Mouse (Mus musculus): ENCODE results near the gene Dtymk.
"Not testable (repeated sequence)": the region's sequence is repeated elsewhere in the genome, so short reads cannot be mapped to it uniquely, and the experiment has no call there.

Dtymk gene

DNA sequence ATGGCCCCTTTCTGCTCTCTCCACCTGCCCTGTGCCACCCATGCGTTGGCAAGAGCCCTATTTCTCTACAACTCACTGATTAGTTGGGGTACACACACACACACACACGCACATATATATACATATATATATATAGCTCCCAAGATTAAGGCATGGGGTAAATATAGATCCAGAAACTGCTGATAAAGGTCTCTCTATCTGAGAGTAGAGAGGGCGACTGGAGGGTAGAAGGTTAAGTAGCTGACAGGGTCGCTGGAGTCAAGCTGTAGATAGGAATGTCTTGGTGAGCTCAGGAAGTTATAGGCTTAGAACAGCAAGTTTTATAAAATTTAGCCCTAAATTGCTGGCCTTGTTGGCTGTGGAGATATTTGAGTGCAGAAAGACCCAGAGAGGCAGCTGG is 3.1 kb upstream of the Dtymk start:
- DNase-seq (ENCODE audit: low spot score) = no peak

- DNase-seq (ENCODE audit: low spot score) = peak; percentile 100
Observed at GRCm38 (mm10) chr1:93803556-93804507, 2.1 kb upstream of the Dtymk start, which contains the start of gene Ing5. Gene Ing5 (plus strand): TSS chr1:93803965.

DNA sequence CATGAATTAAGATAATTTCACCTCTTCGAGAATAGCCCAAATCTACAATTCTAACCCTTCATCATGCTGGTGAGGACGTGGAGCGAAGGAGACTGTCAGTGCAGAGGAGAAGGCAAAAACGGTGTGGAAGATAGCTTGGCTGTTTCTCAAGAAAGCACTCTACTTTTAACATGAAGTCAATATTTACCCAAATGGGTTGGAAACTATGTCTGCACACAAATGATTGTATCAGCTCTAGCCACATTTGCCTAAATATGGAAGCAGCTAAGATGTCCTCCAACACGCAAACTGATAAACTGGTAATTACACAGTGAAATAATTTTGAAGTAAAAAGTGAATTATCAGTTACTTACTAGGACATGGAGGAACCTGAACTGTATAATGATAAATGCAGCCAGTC is 1.0 kb upstream of the Dtymk start:
- no peak for DNase-seq (ENCODE audit: low spot score)

GRCm38 (mm10) chr1:93800670-93801503 is 847 bp downstream of the Dtymk start:
- no peak for DNase-seq (ENCODE audit: low spot score)

GRCm38 (mm10) chr1:93795886-93796285 is 5.8 kb downstream of the Dtymk start:
- DNase-seq (ENCODE audit: low spot score) = no peak

- DNase-seq (ENCODE audit: low spot score) = no peak
Observed at GRCm38 (mm10) chr1:93794526-93794925, 7.2 kb downstream of the Dtymk start.

DNA sequence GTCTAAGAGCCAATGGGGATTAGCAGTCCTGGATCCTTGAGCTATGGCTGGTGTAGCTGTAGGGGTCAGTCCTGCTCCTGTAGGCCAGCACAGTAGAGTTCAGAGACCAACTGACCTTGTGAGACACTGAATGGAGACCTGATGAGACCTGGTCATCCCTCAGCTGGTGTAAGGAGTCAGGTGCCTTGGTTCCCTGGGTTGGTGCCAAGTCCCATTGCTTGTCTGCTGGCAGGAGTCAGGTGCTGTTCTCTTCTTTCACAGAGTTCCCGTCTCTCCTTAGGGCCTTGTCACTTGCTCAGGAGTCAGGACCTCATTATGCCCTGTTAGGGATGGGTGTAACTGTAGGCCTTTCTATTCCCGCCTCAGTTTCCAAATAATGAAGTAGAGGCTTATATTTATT is 14.8 kb downstream of the Dtymk start:
- peak; percentile 55 for DNase-seq (ENCODE audit: low spot score)

- DNase-seq (ENCODE audit: low spot score) = no peak
Observed at GRCm38 (mm10) chr1:93776686-93777085, 25.0 kb downstream of the Dtymk start.

DNA sequence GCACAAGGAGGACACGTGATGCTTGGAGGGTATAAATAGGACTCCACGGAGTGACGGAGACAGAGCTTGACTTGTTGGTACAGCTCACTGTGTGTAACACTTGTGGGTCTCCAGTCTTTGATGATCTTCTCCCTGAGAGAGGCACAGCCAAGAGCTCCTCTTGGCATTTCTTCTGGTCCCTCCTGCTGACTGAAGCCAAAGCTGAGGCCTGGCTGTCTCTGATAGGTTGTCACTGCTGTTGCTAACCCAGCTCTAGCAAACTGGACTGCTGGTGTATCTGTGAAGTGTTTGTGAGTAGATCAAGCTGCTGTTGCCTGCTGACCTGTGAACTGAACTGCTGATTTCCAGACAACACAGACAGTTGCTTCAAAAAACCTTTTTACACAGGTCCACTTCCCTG is 31.8 kb downstream of the Dtymk start:
- no peak for DNase-seq (ENCODE audit: low spot score)

GRCm38 (mm10) chr1:93767600-93767999 is 34.1 kb downstream of the Dtymk start:
- DNase-seq (ENCODE audit: low spot score) = no peak

DNA sequence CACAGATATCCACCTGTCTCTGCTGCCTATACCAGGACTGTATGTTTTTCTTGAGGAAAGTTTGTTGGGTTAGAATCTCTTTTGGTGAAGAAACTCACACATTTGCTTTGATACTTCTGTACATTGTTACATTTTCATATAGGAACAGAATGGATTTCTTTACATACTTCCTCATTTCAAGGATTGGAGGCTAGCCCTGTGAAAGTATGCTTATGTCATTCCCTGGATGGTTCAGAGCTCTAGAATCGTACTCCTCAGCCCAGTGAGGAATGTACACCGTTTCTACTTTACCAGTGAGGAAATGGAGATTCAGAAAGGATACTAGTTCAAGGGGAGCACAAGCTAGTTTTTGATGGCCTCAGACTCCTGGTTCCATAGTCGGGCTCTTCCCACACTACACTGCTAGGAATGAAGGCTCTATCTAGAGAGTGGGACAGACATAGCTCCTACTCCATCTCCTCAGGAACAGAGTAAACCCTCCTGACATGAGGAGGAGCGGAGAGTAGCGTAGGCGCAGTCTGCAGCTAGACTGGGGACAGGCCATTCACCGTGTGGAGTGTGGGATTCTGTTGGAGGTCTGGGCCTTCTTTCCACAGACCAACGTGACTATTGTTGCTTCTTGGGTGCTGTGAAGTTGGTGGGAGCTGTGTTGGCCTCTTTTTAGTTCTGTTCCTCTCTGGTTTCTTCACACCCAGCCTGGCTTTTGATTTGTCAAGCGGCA is 36.7 kb downstream of the Dtymk start:
- no peak for DNase-seq (ENCODE audit: low spot score)

DNA sequence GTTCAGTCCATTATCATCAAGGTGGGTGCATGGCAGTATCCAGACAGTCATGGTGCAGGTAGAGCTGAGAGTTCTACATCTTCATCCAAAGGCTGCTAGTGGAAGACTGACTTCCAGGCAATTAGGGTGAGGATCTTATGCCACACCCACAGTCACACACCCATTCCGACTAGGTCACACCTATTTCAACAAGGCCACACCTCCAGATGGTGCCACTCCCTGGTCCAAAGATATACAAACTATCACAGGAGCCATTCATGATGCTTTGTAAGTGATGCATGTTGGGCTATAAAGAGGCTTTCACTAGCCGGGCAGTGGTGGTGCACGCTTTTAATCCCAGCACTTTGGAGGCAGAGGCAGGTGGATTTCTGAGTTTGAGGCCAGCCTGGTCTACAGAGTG is 38.2 kb downstream of the Dtymk start:
- not testable (repeated sequence) for DNase-seq (ENCODE audit: low spot score)

DNA sequence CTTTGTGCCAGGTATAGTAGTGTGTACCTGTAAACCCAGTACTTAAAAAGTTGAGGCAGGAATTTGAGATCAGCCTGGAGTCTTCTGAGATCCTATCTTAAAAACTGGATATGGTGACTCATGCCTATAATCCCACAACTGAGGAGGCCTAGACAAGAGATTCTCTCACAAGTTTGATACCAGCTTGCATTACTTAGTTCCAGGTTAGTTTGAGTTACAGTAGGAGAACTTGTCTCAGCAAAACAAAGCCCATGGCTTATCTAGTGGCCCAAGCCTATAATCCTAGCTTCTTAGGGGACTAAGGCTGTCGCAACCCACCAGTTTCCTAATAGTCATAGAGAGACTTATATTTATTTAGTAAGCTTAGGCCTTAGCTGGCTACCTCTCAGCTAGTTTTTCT is 41.7 kb downstream of the Dtymk start:
- no peak for DNase-seq (ENCODE audit: low spot score)

DNA sequence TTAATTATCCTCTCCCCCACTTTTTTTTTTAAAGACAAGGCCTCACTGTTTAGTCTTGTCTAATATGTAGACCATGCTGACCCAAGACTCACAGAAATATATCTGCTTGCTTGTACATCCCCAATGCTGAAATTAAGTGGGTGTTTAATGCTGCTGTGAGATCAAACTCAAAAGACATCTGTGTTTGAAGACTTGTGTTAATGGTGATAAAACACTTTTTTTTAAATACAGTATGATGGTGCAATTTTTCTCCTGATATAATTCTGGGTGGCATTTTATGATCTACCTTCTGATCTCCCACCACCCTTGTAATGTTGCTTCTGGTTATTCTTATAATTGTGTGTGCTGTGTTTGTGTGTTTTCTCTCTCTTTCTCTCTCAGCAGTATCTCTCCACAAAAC is 45.6 kb downstream of the Dtymk start:
- no peak for DNase-seq (ENCODE audit: low spot score)

GRCm38 (mm10) chr1:93755618-93756017 is 46.1 kb downstream of the Dtymk start:
- DNase-seq (ENCODE audit: low spot score) = no peak

GRCm38 (mm10) chr1:93755291-93755610 is 46.5 kb downstream of the Dtymk start:
- DNase-seq (ENCODE audit: low spot score) = no peak

GRCm38 (mm10) chr1:93754573-93755290 is 47.0 kb downstream of the Dtymk start, which contains the start of gene Thap4:
Gene Thap4 (minus strand): TSS chr1:93754864.
- peak; percentile 97 for DNase-seq (ENCODE audit: low spot score)

GRCm38 (mm10) chr1:93753911-93754572 is 47.7 kb downstream of the Dtymk start:
- peak; percentile 72 for DNase-seq (ENCODE audit: low spot score)

GRCm38 (mm10) chr1:93751290-93751689 is 50.4 kb downstream of the Dtymk start, which contains the start of gene Atg4b:
Gene Atg4b (plus strand): TSS chr1:93751500.
- no peak for DNase-seq (ENCODE audit: low spot score)

DNA sequence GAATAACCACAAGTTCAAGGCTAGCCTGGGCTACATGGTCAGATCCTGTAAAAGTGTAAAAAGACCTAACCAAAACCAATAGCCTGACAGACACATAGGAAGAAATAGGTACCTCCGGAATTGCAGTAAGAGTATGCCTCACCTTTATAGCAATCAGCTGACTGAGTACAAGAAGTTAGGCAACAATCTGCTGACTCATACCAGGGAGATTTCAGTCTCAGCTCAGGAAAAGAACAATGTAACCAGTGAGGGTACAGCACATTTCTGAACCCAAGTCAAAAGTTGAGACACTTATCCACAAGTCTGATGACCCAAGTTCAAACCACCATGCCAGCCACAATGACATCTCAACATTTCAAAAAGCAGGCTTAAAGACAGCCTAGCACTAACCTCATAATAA is 53.2 kb downstream of the Dtymk start:
- DNase-seq (ENCODE audit: low spot score) = no peak

DNA sequence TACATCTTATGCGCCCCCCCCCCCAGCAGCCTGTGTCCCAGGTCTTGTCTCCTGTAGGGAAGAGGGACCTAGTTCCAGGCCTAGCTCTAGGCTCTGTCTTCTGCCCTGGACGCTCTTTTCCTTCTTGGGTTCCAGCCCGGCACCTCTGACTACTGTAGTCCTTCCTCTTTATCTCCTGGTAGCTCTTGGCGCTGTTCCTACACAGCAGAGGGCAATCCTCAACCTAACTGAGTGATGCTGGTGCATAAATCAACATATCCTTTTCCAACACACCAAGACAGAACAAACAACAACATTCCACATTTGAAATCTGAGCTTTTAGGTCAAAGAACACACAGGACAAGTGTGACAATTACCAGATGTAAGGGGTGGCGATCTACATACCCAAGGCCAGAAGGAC is 55.6 kb downstream of the Dtymk start:
- DNase-seq (ENCODE audit: low spot score) = no peak
